Mouse (Mus musculus) Patski (cell line): ENCODE results near the gene Rpl3. TPM values are rescaled to one million over a fixed set of nuclear protein-coding genes. Genes with fewer than 3 reads are reported as not detected.

Source experiments
- ATAC-seq: fragments of 100-300 bp; one replicate; pipeline ENCODE4 v1.8.0; 2021
- CTCF ChIA-PET: fragments of 350-600 bp; sonication (Branson Sonifier 250); formaldehyde crosslinking; loops from one replicate; lab custom pipeline; 2022; ENCODE audit warnings: inconsistent platforms; lab: Charles Lee
- POLR2A ChIA-PET: fragments of 350-600 bp; sonication (Branson Sonifier 250); formaldehyde crosslinking; loops from one replicate; lab custom pipeline; 2022; ENCODE audit warnings: antibody characterized with exemption, inconsistent platforms; lab: Charles Lee
- DNase-seq: peaks from one replicate; pipeline ENCODE4 v3.0.0-alpha.2; 2011; ENCODE audit warnings: low read depth, low spot score
- H3K27me3 ChIP-seq: fragments of 371-371 bp; one replicate; pipeline ENCODE4 v1.5.1; 2021
- CTCF ChIP-seq: fragments of 100-300 bp; IDR thresholded peaks from one replicate; pipeline ENCODE4 v1.5.1; 2021
- in situ Hi-C: fragments of 300-500 bp; cut with MboI; formaldehyde crosslinking; loops from 3 replicates; pipeline ENCODE4 v1.11.1; 2018; ENCODE audit warnings: low pct_unique_long_range_greater_than_20kb, mixed read lengths
- polyA plus RNA-seq: library from polyadenylated mRNA; unstranded; gene quantifications from one replicate; pipeline ENCODE4 v1.2.3, GENCODE M21; 2021

Gene Rpl3
- polyA plus RNA-seq, 1 experiment from 2014 or later, result 938 TPM

DNA sequence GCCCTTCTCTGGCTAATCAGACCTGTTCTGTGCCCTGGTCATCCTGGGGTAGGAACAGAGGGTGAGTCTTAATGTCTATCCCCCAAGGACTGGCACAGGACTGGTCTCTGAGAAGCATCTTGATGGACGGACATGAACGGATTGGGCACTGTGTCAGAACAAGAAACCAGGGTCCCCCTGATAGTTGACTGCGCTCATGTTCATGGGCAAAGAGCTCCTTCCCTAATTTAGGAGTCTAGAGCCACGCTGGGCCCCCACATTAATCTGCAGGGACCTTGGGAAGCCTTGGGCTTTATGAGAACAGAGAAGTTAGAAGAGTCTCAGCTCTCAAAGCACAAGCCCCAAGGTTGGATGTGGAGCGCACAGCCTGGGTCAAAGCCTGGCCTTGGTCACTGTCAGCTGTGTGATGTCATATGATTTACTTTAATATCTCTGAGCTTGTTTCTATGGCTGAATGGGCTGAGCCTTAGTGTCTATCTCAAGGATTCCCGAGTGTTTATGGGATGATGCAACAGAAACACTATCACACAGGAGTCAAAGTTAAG is 56.3 kb downstream of the Rpl3 start:
- CTCF ChIA-PET, result interaction anchor here (3.0 kb wide), 1 partner anchor 17 kb away, joined by 19 read pairs; no protein-coding TSS in a partner anchor
- ATAC-seq (no peak), DNase-seq (no peak)
- in situ Hi-C loops, result no loop called here
- POLR2A ChIA-PET, result interaction anchor here (0.7 kb wide), 2 partner anchors 16 to 25 kb away, joined by 3 to 4 read pairs; no protein-coding TSS in a partner anchor
- no peak for TF ChIP-seq CTCF
- no peaks in the 10 kb centered on the region for H3K27me3 ChIP-seq

- DNase-seq (no peak), ATAC-seq (no peak)
- H3K27me3 ChIP-seq, result no peaks in the 10 kb centered on the region
- in situ Hi-C loops, result no loop called here
- ChIA-PET CTCF (interaction anchor here (3.0 kb wide), 1 partner anchor 17 kb away, joined by 19 read pairs; no protein-coding TSS in a partner anchor), POLR2A (interaction anchor here (0.7 kb wide), 2 partner anchors 15 to 25 kb away, joined by 3 to 4 read pairs; no protein-coding TSS in a partner anchor)
- TF ChIP-seq CTCF, result no peak
These were observed 56.8 kb downstream of the Rpl3 start for GRCm38 (mm10) chr15:80034913-80035312.

DNA sequence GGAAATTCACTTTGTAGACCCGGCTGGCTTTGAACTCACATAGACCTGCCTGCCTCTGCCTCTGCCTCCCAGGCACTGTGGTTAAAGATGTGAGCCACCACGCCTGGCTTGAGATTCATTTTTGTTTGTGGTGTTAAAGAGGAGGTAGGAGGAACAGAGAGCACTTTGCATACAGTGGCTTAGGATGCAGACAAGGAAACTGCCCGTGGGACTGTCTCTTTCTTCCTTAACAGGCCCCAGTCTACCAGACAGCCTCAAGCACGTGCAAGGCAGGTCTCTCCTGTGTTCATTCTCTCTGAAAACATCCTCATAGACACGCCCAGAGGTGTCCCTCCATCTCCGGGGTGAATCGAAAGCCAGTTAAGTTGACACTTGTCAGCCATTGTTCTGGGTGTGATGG is 57.3 kb downstream of the Rpl3 start:
- in situ Hi-C loops, result no loop called here
- H3K27me3 ChIP-seq, result no peaks in the 10 kb centered on the region
- ATAC-seq (no peak), DNase-seq (no peak)
- TF ChIP-seq CTCF, result no peak
- ChIA-PET POLR2A (no interaction called here), CTCF (no interaction called here)

DNA sequence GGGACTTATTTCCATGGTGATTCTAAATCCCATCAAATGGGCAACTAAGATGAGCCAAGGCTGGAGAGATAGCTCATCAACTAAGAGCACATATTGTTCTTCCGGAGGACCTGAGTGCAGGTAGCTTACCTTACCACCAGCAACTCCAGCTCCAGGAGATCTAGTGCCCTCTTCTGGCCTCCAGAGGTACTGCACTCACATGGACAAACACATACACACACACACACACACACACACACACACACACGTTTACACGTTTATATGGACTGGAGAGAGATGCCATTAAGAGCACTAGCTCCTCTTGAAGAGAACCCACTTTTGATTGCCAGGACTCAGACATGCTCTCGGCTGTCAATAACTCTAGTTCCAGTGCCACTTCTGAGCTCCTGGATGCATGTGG is 60.5 kb downstream of the Rpl3 start:
- no peaks in the 10 kb centered on the region for H3K27me3 ChIP-seq
- TF ChIP-seq CTCF, result no peak
- in situ Hi-C loops, result no loop called here
- POLR2A ChIA-PET, result no interaction called here
- DNase-seq (no peak), ATAC-seq (no peak)
- CTCF ChIA-PET, result no interaction called here

DNA sequence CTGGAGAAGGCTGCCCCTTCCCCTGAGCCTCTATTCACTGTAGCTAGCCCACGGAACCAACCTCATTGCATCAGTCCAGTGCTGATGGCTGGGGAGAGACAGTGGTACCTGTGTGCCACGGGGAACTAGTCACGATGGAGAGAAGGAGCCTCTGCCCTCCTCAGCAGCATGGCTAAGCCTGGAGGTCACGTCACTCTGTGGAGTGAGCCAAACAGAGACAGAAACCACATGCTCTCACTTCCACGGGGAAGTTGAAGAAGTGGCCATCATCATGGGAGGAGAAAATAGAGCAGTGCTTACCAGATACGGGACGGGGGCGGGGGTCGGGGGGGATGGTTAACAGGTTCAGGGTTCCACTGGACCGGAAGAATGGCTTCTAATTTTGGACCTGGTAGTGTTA is 61.3 kb downstream of the Rpl3 start:
- ChIA-PET POLR2A (no interaction called here), CTCF (no interaction called here)
- in situ Hi-C loops, result no loop called here
- H3K27me3 ChIP-seq, result no peaks in the 10 kb centered on the region
- DNase-seq (no peak), ATAC-seq (no peak)
- TF ChIP-seq CTCF, result no peak

DNA sequence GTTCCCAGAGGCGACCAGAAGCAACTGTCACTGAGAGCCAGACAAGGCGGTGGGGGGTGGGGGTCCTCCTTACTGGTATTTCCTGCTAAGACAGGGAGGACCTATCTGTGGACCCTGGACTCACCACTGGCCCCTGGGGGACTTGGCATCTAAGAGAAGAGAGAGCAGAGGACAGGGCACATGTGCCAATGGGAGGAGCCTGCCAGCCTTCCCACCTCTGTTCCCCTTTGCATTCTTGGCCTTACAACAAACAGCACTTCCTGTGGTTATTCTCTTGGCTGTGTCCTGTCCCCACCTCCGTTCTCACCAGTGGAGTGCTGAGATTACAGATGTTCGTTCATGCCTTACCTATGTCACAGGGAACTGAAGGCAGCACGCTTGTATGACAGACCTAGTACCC is 62.8 kb downstream of the Rpl3 start:
- DNase-seq, result no peak
- in situ Hi-C loops, result no loop called here
- ChIA-PET POLR2A (no interaction called here), CTCF (interaction anchor here (1.3 kb wide), 1 partner anchor 83 kb away, joined by 3 read pairs; no protein-coding TSS in a partner anchor)
- no peak for TF ChIP-seq CTCF
- no peak for ATAC-seq
- no peaks in the 10 kb centered on the region for H3K27me3 ChIP-seq

Other genes starting within 250 kb of the Rpl3 start
- gene Apobec3, start 200.2 kb downstream of the Rpl3 start, polyA plus RNA-seq, result 10.5 TPM
- 8.9 TPM for gene Cbx7, start 120.7 kb downstream of the Rpl3 start, polyA plus RNA-seq
- gene Pdgfb, start 76.9 kb downstream of the Rpl3 start, polyA plus RNA-seq, result 96.5 TPM
- 91.6 TPM for gene Syngr1, start 534 bp downstream of the Rpl3 start, polyA plus RNA-seq
- gene Tab1, start 41.3 kb upstream of the Rpl3 start, polyA plus RNA-seq, result 32.3 TPM
- 41.0 TPM for gene Mgat3, start 81.9 kb upstream of the Rpl3 start, polyA plus RNA-seq
- 18.4 TPM for gene Mief1, start 142.2 kb upstream of the Rpl3 start, polyA plus RNA-seq
- gene AC140267.1, start 144.0 kb upstream of the Rpl3 start, polyA plus RNA-seq, result not detected
- gene Atf4, start 163.3 kb upstream of the Rpl3 start, polyA plus RNA-seq, result 403 TPM
- 51.7 TPM for gene Rps19bp1, start 172.4 kb upstream of the Rpl3 start, polyA plus RNA-seq
- 0.03 TPM for gene Cacna1i, start 195.4 kb upstream of the Rpl3 start, polyA plus RNA-seq